Comparison of ENCODE assay signal across 11 mouse cellular contexts in the genomic region with DNA sequence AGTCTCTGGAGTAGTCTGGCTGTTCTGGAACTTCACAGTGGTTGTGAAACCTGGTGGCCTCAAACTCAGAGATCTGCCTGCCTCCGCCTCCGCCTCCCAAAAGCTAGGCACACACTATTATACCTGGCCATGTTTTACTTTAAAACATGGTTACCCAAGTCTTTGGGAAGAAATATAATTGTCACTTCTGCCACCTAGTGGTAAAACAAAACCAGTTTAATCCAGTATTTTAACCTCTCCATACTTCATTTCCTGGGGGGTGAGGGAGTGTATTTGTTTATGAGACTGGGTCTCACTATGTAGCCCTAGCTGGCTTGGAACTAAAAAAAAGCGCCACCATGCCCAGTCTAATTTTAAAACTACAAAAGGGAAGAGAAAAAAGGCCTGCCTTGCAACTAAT. TPM values are rescaled to one million over a fixed set of nuclear protein-coding genes. Genes with fewer than 3 reads are reported as not detected.
A peak's percentile ranks its signal among the peaks of the same experiment; 100 is the strongest.
DNase-seq lines count a peak whose midpoint lies in the region; ATAC-seq and TF ChIP-seq lines count a peak whose summit lies in the region.
"Had no signal": no experiment of that assay in that cellular context is flagged by ENCODE, and none has a peak within 500 bp of the region (broad histone marks: within the 10 kb centered on the region; RNA-seq: fewer than 3 reads in every experiment).

No protein-coding gene starts in this region.

- DNase-seq in 3T3-L1 (ENCODE audit: low read depth, low spot score), result peak; percentile 63
- DNase-seq in A20 (ENCODE audit: low read depth, low spot score), result peak; percentile 33
- DNase-seq in spleen, postnatal 14 days (ENCODE audit: low spot score in 2 of 2), result no peak
- no peak for DNase-seq in spleen, postnatal 4 days (ENCODE audit: low spot score in 2 of 2)
- DNase-seq: right cerebral cortex, postnatal 25 days had no signal

- H3K9me3 ChIP-seq in intestine, postnatal 0 days (ENCODE audit: control insufficient read depth), result no peaks in the 10 kb centered on the region
- H3K9me3 ChIP-seq in intestine, embryonic 15.5 days, result no peaks in the 10 kb centered on the region
- H3K9me3 ChIP-seq: heart, embryonic 12.5 days; neural tube, embryonic 13.5 days had no signal

- ATAC-seq in intestine, postnatal 0 days, result no peak
- ATAC-seq in intestine, embryonic 15.5 days, result no peak
- 0 out of 2 replicates have a peak, but pooled peaks have one; percentile 36 for ATAC-seq in common myeloid progenitor, adult 5-6 weeks (replicated peaks; ENCODE audit: low read depth, poor library complexity, severe bottlenecking)

- 87% methylated on average over 3 of the region's 3 CpGs for WGBS in intestine, postnatal 0 days
- WGBS in intestine, embryonic 15.5 days, result 85% methylated on average over 3 of the region's 3 CpGs

- H3K9ac ChIP-seq in intestine, postnatal 0 days (ENCODE audit: low read depth, low read length), result no peak overlapping the region
- no peak overlapping the region for H3K9ac ChIP-seq in intestine, embryonic 15.5 days
- H3K9ac ChIP-seq: heart, embryonic 12.5 days; neural tube, embryonic 13.5 days had no signal

- no peak overlapping the region for H3K4me2 ChIP-seq in intestine, postnatal 0 days (replicated peaks; ENCODE audit: low read depth)
- H3K4me2 ChIP-seq in intestine, embryonic 15.5 days (replicated peaks), result no peak overlapping the region
- H3K4me2 ChIP-seq: heart, embryonic 12.5 days; neural tube, embryonic 13.5 days had no signal

- no peaks in the 10 kb centered on the region for H3K4me1 ChIP-seq in intestine, postnatal 0 days (replicated peaks; ENCODE audit: control insufficient read depth, insufficient read depth, low read length)
- H3K4me1 ChIP-seq in intestine, embryonic 15.5 days (replicated peaks), result no peaks in the 10 kb centered on the region
- H3K4me1 ChIP-seq: heart, embryonic 12.5 days had no signal

- H3K36me3 ChIP-seq in intestine, postnatal 0 days (ENCODE audit: control insufficient read depth, insufficient read depth), result peaks cover 16% of the 10 kb centered on the region
- H3K36me3 ChIP-seq in intestine, embryonic 15.5 days, result 0 out of 2 replicates have a peak, but pooled peaks cover 4% of the 10 kb centered on the region

- peak; percentile 61 for TF ChIP-seq CTCF in intestine, postnatal 0 days (IDR thresholded peaks at IDR 0.05; ENCODE audit: low read depth)

- H3K27me3 ChIP-seq in intestine, postnatal 0 days (replicated peaks; ENCODE audit: control insufficient read depth, insufficient read depth, low read length), result no peaks in the 10 kb centered on the region
- no peaks in the 10 kb centered on the region for H3K27me3 ChIP-seq in intestine, embryonic 15.5 days (replicated peaks)
- H3K27me3 ChIP-seq: heart, embryonic 12.5 days; neural tube, embryonic 13.5 days had no signal

- H3K27ac ChIP-seq in intestine, postnatal 0 days (ENCODE audit: low read depth, low read length), result no peak overlapping the region
- H3K27ac ChIP-seq in intestine, embryonic 15.5 days, result no peak overlapping the region
- H3K27ac ChIP-seq: neural tube, embryonic 13.5 days had no signal

- H3K4me3 ChIP-seq in intestine, postnatal 0 days (ENCODE audit: low read depth, low read length), result no peak overlapping the region
- no peak overlapping the region for H3K4me3 ChIP-seq in intestine, embryonic 15.5 days (replicated peaks)
- H3K4me3 ChIP-seq: heart, embryonic 12.5 days; neural tube, embryonic 13.5 days had no signal

RNA-seq across cellular contexts. Expression of a gene that starts 7.1 kb away (rescaled TPM):
- polyA plus RNA-seq in intestine, postnatal 0 days (2015; fragmentation: Nextera tagmentation; extraction: Ambion mirVana), result 9.4 and 14.4 TPM in 2 replicates
- 18.9 and 19.5 TPM in 2 replicates for polyA plus RNA-seq in intestine, embryonic 15.5 days (2015; fragmentation: Nextera tagmentation; extraction: Ambion mirVana)
- 20.9 and 21.6 TPM in 2 replicates for total RNA-seq in common myeloid progenitor, adult 5-6 weeks (2017)

RNA-seq across cellular contexts. Expression of a gene that starts 23.9 kb away (rescaled TPM):
- polyA plus RNA-seq in intestine, postnatal 0 days (2015; fragmentation: Nextera tagmentation; extraction: Ambion mirVana), result 3.9 TPM in 2 replicates
- polyA plus RNA-seq in intestine, embryonic 15.5 days (2015; fragmentation: Nextera tagmentation; extraction: Ambion mirVana), result 5.0 and 5.5 TPM in 2 replicates
- total RNA-seq in common myeloid progenitor, adult 5-6 weeks (2017), result 17.9 and 28.8 TPM in 2 replicates

RNA-seq across cellular contexts. Expression of a gene that starts 28.7 kb away (rescaled TPM):
- polyA plus RNA-seq in intestine, postnatal 0 days (2015; fragmentation: Nextera tagmentation; extraction: Ambion mirVana), result 22.0 and 23.0 TPM in 2 replicates
- 48.4 and 49.1 TPM in 2 replicates for polyA plus RNA-seq in intestine, embryonic 15.5 days (2015; fragmentation: Nextera tagmentation; extraction: Ambion mirVana)
- 98.9 and 107 TPM in 2 replicates for total RNA-seq in common myeloid progenitor, adult 5-6 weeks (2017)

RNA-seq across cellular contexts. Expression of a gene that starts 29.1 kb away (rescaled TPM):
- polyA plus RNA-seq in intestine, postnatal 0 days (2015; fragmentation: Nextera tagmentation; extraction: Ambion mirVana), result 4.1 and 4.7 TPM in 2 replicates
- 13.9 and 14.5 TPM in 2 replicates for polyA plus RNA-seq in intestine, embryonic 15.5 days (2015; fragmentation: Nextera tagmentation; extraction: Ambion mirVana)
- total RNA-seq in common myeloid progenitor, adult 5-6 weeks (2017), result 0.34 and 0.64 TPM in 2 replicates
- total RNA-seq: megakaryocyte progenitor cell, adult 5-6 weeks had no signal

RNA-seq across cellular contexts. Expression of a gene that starts 46.8 kb away (rescaled TPM):
- polyA plus RNA-seq in intestine, postnatal 0 days (2015; fragmentation: Nextera tagmentation; extraction: Ambion mirVana), result 2,827 and 3,144 TPM in 2 replicates
- 1,509 and 1,736 TPM in 2 replicates for polyA plus RNA-seq in intestine, embryonic 15.5 days (2015; fragmentation: Nextera tagmentation; extraction: Ambion mirVana)
- total RNA-seq in common myeloid progenitor, adult 5-6 weeks (2017), result 545 and 707 TPM in 2 replicates

Comparison
In these comparisons a context has a peak if more than half of its experiments do, and no peak if none do; other contexts are left out.
1. DNase-seq: peak in 3T3-L1 (single experiment) and A20 (single experiment); none in spleen, postnatal 14 days (0 of 2) and spleen, postnatal 4 days (0 of 2).